Mouse (Mus musculus) monocyte, adult 2 months (primary cell): ENCODE results near the gene Bnip3.

Experiments
- DNase-seq, 2 experiments: peaks; one replicate each; pipeline ENCODE4 v3.0.0; 2022; ENCODE audit warnings: low spot score in 2 of 2, low read depth in 1 of 2

Bnip3 gene

GRCm38 (mm10) chr7:138845544-138846391 is 63.6 kb downstream of the Bnip3 start, which contains the start of the genes Ppp2r2d and Mapk1ip1:
TSS of gene Ppp2r2d (plus strand) at chr7:138846079.
TSS of gene Mapk1ip1 (minus strand) at chr7:138846273.
- DNase-seq = peak; percentile 89 to 96

GRCm38 (mm10) chr7:138845111-138845510 is 64.2 kb downstream of the Bnip3 start:
- no peak for DNase-seq

GRCm38 (mm10) chr7:138843421-138843820 is 65.9 kb downstream of the Bnip3 start:
- no peak for DNase-seq

GRCm38 (mm10) chr7:138841436-138842151 is 67.7 kb downstream of the Bnip3 start:
- DNase-seq = no peak
